Mouse (Mus musculus) left cerebral cortex, postnatal 10 days (tissue): ENCODE measurements at regions not wholly inside any gene's neighbourhood (a gene's known extent, or its start where the extent isn't known, plus 50 kb on each side); places are given as distances from the start of the nearest gene placed in this dataset.

Experiments
- DNase-seq, 2 experiments: peaks; one replicate each; pipeline ENCODE4 v3.0.0; 2021 to 2022; ENCODE audit warnings: low spot score in 2 of 2, mixed read lengths in 1 of 2; ENCODE audit errors: extremely low spot score in 1 of 2
- intact Hi-C: fragments of 180-260 bp; cut with DNase I; formaldehyde crosslinking; loops from one replicate; pipeline ENCODE4 v1.15.1; 2025

DNA sequence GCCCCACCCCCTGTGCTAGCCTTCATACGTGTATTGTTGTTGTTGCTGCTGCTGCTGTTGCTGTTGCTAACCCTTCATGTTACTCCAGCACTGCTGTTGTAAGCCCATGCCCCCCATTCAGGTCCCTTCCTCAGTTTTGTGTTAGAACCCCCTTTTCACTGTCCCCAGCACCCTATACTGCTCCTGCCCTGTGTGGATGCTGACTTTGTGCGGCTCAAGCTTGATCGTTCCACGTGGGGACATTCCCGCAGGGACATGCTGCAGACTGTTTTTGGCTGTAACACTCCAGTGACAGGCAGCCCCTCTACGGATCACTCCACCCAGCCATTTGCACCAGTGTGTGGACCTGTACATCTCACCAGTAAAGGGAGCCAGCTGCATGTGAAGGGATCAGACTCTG lies 142.7 kb upstream of the Tmem45b start:
- intact Hi-C loops: no loop called here
- no peak for DNase-seq

DNA sequence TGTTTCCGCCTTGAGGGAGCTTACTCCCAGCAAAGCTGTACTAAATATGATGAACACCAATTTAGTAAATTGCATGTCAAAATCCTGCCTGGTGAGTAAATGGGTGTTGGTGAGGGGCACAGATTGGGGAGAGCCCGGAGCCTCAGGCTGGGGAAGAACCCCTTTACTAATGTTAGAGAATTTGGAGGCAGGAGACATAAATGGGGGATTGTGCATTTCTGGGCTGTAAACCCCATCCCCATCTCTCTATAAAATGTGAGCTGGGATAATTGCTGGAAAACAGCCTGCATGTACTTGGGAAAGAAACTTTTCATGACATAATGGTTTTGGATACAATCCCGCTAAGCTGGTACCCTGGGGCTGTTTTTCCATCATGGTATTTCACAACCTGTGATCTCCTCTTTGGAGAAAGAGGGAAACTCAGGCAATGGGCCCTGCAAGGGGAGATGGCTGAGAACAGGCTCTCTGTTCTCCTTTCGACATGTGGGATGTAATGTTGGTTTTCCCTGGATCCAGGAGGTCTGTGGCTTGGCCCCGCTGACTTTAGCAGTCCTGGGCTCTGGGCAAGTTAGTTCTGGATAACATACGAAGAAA lies 140.3 kb upstream of the Tmem45b start:
- intact Hi-C loops: no loop called here
- no peak for DNase-seq

DNA sequence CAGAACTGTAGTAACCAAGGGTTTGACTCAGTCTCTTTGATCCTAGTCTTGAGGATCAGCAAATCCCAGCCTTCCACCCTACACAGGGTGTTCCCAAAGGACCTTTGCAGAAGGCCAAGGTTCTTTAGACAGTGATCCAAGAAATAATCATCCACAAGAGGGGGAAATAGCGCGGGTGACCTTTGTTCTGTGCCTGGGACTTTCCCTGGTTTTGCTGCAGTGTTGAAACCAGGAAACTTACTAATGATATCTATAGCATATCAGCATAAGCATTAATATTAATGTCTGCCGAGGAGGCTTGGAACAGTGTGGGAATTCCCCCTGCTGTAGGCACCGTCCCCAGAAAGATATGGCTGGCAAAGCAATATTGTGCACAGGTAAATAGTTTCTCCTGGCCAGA lies 138.4 kb upstream of the Tmem45b start:
- intact Hi-C loops: no loop called here
- DNase-seq: no peak

DNA sequence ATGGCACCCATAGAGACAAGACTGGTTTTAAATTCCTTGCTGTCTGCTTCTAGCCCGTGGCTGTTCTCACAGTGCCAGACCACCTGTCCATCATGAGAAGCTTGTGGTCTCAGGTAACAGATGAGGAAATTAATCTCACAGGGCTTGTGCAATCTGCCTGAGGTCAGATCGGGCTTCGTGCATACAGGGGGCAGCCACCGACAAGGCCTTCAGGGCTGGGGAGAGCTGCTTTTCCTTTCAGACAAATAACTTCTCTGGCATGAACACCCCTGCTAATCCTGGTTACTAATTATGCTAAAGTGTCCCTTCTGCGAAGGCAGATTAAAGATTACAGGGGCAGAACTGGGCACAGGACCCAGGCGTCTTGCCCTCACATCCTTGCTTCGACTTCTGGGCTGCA lies 130.8 kb upstream of the Tmem45b start:
- DNase-seq: no peak
- intact Hi-C loops: no loop called here

GRCm38 (mm10) chr9:31587671-31588070 lies 123.4 kb upstream of the Tmem45b start:
- intact Hi-C loops: no loop called here
- DNase-seq: no peak

DNA sequence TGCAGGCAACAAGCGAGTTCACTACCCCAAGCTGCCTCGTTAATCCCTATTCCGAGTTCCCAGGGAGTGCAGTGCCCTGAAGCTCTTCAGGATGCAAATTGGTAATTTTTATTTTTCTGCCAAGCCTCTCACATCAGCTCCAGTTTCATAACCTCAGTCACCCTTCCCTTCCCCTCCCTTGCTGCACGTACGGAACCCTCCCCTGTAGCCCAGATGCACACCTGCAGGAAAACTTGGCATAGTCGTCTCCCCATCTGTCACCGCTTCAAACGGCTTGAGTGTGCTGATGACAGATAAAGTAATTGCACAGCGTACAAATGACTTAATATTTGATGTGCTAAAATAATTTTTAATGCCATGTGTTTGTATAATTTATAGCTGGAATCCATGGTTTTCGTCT lies 119.7 kb upstream of the Tmem45b start:
- DNase-seq: no peak
- intact Hi-C loops: no loop called here

- intact Hi-C loops: no loop called here
- no peak for DNase-seq
These were observed 118.7 kb upstream of the Tmem45b start for GRCm38 (mm10) chr9:31582947-31583346.

DNA sequence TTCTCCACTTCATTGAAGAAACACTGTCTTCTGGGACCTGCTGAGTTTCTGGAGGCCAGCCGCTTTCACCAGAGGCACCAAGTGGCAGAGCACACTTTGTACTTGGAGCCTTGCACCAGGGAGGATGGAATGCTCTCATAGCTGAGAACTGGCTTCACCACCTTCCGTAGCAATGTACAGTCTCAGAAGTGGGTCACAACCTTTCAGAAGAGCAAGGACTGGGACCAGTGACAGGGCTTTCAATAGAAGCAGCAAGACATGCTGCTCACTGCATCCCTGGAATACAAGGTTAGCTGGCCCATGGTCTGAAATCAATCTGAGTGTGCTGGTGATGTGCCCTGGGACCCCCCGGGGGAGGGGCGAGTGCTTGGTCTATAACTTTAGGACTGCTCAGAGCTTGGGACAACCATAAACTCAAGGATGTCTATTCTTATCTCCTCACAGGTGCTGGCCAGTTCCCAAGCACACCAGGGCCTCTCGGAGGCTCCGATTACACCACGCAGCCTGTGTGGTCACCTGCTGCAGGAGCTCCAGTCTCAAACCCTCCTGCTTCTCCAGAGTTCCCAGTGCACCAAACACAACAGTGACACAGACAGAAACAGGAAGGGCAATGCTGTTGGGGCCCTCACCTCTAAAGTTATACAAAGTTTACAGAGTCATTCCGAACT lies 114.4 kb upstream of the Tmem45b start:
- DNase-seq: no peak
- intact Hi-C loops: loop anchor here (5.0 kb wide), 1 partner anchor 334 kb away; the partner anchor contains the start of gene Barx2

- intact Hi-C loops: loop anchor here (5.0 kb wide), 1 partner anchor 335 kb away; the partner anchor contains the start of gene Barx2
- DNase-seq: peak in 1 of 2 experiments; percentile 29
These were observed 112.8 kb upstream of the Tmem45b start for GRCm38 (mm10) chr9:31577066-31577465.

- intact Hi-C loops: loop anchor here (10.0 kb wide), 1 partner anchor 788 kb away; no protein-coding TSS in a partner anchor
- DNase-seq: peak in 1 of 2 experiments; percentile 42
These were observed 102.8 kb upstream of the Tmem45b start for GRCm38 (mm10) chr9:31567029-31567428.

DNA sequence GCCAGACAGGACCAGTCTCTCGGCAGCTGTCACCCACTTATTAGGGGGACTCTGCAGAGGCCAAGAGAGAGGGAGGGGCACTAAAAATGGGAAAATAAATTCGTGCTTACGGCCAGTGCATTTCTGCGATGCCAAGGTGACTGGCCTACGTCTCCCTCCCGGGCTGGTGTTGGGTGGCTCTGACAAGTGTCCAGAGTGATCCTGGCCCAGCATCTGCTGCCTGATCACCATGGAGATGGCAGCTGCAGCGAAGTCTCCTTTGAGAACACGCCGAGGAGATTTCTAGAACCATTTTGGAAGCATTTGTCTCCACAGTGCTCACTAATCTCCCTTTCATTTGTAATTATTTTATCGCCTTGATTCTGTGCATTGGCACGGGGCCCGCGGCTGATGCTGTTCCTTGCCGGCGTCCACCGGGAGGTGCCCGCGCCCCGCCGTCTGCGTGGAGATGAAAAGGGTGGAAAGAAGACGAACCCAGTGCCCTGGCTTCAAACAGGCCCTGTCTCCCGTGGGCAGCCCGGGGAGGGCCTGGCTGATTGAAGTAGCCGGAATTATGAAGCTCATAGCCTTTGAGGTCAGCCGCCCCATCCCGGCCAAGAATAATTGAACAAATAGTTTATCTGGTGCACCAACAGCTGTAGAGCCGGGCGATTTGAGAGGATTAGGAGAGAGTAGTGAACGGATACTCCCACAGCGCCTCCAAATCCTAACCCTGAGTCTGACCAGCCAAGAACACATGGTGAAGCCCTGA lies 102.2 kb upstream of the Tmem45b start:
- intact Hi-C loops: loop anchor here (10.0 kb wide), 1 partner anchor 788 kb away; no protein-coding TSS in a partner anchor
- peak in 1 of 2 experiments; percentile 65 for DNase-seq

- intact Hi-C loops: loop anchor here (10.0 kb wide), 1 partner anchor 790 kb away; no protein-coding TSS in a partner anchor
- DNase-seq: peak in 1 of 2 experiments; percentile 68
These were observed 100.9 kb upstream of the Tmem45b start for GRCm38 (mm10) chr9:31564996-31565773.

DNA sequence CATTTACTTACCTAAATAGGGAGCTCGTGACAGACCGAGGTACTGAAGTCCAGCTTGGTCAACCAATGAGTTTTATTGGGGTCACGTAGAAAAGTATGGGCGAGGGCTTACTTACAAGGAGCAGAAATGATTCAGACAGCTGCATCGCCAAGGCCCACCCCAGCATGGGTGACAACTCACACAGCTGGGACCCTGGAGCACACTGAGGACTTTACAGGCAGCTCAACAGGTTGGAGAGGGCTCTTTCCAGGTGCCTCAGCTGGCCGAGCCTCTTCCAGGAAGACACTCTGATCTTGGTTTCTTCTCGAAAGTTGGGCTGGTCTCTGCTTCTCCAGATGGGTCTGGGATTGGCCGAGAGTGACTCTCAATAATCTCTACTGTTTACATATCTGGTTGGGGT lies 99.3 kb upstream of the Tmem45b start:
- DNase-seq: no peak
- intact Hi-C loops: loop anchor here (10.0 kb wide), 1 partner anchor 791 kb away; no protein-coding TSS in a partner anchor

DNA sequence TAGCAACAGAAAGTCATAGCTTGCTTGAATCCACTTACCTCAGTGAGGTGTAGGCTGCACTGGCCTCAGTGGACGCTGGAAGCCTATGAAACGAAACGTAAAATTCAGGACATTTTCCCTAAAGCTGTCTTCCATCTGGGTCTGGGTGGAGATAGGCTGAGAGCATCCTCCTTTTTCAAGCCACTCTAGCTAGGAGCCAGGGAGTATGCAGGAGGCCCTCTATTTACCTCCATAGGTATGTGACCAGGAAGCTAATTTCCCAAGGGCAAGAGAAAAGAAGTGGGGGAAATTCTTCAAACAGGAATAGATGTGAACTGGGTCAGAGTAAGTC lies 95.9 kb upstream of the Tmem45b start:
- no peak for DNase-seq
- intact Hi-C loops: loop anchor here (10.0 kb wide), 1 partner anchor 795 kb away; no protein-coding TSS in a partner anchor

DNA sequence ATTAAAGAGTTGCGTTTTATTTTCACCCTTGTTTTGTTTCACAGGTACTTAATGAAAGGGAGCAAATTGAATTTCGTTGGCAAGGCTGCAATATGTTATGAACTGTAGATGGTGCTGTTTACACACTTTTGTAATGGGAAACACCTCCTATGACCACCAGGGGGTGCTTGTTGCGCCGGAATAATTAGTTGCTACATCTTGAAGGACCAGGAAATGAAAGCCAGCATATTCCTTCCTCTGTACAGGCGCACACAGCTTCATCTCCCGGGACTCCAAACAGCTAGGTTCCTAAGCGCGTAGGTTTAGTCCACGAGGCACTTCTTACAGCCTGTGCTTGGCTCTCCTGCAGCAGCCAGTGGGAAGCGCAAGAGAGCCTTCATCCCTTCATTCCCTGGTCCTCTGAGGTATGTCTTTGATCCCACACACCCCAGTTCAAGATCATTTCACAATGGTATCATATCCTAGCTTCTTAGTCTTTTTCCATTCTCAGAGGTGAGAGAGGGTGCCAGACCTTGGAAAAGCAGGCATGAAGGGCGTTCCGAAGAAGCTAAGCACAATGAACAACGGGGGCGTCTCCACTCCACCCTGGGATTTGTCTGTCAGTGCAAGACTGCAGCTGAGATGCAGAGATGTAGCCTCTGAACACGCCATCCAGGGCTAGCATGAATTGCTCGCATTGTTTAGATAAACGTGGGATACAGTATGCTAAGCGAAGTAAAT lies 95.4 kb upstream of the Tmem45b start:
- intact Hi-C loops: loop anchor here (1.0 to 10.0 kb wide), 2 partner anchors 367 to 795 kb away; no protein-coding TSS in a partner anchor
- peak; percentile 67 to 86 for DNase-seq

DNA sequence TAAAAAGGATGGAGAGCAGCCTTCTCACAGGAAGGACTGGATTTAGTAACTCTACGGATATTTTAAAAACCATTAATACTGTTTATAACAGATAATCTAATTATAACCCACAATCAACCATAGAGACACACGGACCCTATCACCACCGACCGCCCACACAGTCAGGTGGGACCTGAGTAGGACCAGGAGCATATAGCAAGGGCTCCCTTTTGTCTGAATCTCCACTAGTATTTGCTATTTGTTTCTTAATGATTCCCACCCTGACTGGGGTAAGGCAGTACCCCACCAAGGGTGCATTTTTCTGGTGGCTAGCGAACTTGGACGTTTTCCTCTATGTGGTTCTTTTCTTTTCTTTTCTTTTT lies 79.4 kb upstream of the Tmem45b start:
- intact Hi-C loops: loop anchor here (5.0 to 10.0 kb wide), 2 partner anchors 121 to 399 kb away; no protein-coding TSS in a partner anchor
- DNase-seq: no peak

- intact Hi-C loops: loop anchor here (5.0 to 10.0 kb wide), 2 partner anchors 121 to 398 kb away; no protein-coding TSS in a partner anchor
- DNase-seq: peak; percentile 75 to 88
These were observed 78.8 kb upstream of the Tmem45b start for GRCm38 (mm10) chr9:31542909-31543690.
